Mouse (Mus musculus) kidney, adult 8-10 months (tissue): ENCODE data around the gene Lrrc56.
"Not testable (repeated sequence)": the region's sequence is repeated elsewhere in the genome, so short reads cannot be mapped to it uniquely, and the experiment has no call there.

Experiments
- DNase-seq, 2 experiments: peaks; one replicate each; pipeline ENCODE4 v3.0.0; 2022

The Lrrc56 gene

GRCm38 (mm10) chr7:141218557-141219133 is 24.7 kb downstream of the Lrrc56 start:
- no peak for DNase-seq

DNA sequence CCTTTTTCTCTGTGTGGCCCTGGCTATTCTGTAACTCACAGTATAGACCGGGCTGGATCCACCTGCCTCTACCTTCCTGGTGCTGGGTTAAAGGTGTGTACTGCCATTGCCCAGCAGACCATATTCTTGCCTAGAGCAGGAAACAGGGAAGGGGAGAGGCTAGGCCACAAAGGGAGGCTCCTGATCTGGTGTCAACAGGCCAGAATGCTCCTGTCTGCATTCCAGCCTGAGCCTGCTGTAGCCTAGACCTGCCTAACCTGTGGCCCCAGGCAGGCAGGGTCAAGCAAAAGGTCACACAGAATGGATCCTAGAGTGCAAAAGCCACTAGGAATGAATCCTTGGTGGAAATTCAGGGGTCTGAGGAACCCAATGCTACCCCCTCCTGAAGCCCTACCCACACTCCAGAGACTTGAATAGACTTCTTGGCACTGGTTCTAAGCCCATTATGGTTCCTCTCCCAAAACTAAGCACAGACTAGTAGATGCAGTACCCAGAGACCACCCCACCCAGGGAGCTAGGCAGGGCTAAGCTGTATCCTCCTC is 25.7 kb downstream of the Lrrc56 start:
- no peak for DNase-seq

DNA sequence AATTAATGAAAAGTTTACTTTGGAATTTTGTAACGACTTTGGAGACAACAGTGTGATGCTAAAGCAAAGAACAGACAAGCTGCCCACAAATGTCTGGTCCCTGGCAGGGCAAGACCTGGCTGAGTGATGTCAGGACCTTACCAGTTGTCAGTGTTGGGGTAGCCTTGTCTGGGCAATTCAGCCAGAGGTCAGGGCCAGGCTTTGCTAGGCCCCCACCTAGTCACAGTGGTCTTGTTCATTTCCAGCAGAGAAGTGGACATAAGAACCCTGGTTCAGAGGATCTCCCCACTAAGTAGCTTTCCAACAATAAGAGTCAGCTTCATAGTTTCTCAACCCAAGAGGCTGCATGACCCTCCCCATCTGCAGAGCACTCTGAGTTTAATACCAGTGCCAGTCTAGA is 26.4 kb downstream of the Lrrc56 start:
- no peak for DNase-seq

DNA sequence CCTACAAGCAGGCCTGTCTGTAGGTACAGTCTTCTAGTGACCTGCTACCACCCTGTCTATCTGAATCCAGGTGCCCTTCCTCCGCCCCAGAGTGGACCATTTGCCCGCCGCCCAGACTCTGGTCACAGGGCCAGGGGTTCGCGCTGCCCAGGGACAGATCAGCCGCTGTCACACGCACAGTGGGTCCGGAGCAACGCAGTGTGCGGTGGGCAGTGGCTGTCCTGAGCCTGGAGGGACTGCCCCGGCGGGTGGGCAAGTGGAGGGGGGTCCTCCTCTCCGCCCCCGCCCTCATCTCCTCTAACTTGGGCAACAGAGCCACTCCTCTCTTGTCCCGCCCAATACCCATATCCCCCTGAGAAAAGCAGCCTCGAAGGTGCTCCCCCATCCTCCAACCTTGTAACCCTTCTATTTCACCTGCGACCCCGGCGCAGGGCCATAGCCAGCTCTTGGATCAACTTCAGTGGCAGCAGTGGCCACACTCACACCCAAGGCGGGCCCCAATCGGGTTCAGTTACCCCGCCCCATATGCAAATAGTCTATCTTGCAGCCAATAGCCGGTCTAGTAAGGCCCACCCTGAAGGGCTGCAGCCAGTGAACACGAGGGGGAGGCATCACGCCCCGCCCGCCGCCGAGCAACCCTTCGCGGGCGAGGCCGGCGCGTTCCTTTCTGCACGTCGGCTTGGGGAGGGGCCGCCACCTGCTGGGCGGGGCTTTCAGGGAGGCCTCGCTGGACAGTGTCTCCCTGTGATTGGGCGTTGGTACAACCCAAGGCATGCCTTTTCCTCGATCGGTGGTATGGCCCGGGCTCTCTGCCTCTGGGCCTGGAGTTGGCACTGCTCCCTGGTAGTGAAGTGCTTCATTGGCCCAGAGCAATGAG is 27.5 kb downstream of the Lrrc56 start:
- peak; percentile 97 to 98 for DNase-seq

DNA sequence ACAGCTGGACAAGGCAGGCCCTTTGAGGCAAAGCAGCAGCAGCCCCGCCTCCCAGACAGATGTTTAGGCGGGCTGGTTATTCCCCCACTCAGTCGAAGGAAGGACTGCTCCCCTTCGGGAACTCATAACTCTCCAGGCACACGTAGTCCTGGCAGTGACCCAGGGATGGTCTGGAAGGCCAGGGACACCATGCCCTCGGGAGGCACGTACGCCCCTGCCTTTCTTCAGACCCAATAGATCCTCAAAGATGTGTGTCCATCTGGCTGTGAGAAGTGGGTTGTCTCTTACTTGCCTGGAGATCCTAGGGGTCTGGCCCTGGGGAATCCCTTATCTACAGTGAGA is 28.1 kb downstream of the Lrrc56 start:
- no peak for DNase-seq

DNA sequence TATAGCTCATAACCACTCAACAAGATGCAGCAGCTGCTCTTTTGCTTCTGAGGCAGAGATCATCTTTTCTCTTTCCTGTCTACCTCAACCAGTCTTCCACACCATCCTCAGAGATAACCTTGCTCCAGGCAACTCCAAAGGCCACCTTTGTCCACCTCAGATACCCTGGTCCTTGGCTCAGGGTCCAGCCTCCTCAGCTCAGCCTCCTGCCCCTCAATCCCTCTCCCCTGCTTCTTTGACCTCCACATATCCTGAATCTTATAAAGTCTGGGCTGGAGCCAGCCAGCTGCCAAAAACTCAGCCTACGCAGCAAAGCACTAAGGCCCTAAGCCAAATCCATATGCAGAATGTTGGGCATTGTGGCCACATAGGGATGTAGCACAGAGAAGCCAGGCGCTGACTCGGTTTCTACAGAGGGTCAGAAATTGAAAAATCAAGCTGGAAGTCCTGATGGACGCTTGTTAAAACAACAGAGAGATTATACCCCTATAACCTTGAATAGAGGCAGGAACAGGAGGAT is 28.8 kb downstream of the Lrrc56 start:
- no peak for DNase-seq

DNA sequence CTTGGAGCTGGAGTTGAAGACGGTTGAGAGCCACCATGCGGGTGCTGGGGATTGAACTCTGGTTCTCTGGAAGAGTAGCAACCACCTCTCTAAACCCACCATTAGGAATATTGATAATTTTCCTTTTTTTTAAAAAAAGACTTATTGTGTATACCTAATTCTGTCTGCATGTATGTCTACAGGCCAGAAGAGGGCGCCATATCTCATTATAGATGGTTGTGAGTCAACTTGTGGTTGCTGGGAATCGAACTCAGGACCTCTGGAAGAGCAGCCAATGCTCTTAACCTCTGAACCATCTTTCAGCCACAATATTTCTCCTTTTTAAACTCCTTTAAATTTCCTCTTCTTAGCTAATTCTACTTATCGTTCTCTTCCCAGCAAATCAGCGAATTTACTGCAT is 32.6 kb downstream of the Lrrc56 start:
- no peak for DNase-seq

- DNase-seq: no peak
Measured at GRCm38 (mm10) chr7:141227796-141228195, 33.8 kb downstream of the Lrrc56 start.

GRCm38 (mm10) chr7:141228279-141229067 is 34.5 kb downstream of the Lrrc56 start, which contains the start of gene Phrf1:
TSS of gene Phrf1 (plus strand) at chr7:141228784.
- peak; percentile 85 to 88 for DNase-seq

GRCm38 (mm10) chr7:141229702-141230101 is 35.7 kb downstream of the Lrrc56 start:
- no peak for DNase-seq

GRCm38 (mm10) chr7:141230570-141230969 is 36.6 kb downstream of the Lrrc56 start:
- DNase-seq: no peak

- no peak for DNase-seq
Measured at GRCm38 (mm10) chr7:141231111-141231510, 37.2 kb downstream of the Lrrc56 start.

GRCm38 (mm10) chr7:141231551-141231950 is 37.6 kb downstream of the Lrrc56 start:
- no peak for DNase-seq

DNA sequence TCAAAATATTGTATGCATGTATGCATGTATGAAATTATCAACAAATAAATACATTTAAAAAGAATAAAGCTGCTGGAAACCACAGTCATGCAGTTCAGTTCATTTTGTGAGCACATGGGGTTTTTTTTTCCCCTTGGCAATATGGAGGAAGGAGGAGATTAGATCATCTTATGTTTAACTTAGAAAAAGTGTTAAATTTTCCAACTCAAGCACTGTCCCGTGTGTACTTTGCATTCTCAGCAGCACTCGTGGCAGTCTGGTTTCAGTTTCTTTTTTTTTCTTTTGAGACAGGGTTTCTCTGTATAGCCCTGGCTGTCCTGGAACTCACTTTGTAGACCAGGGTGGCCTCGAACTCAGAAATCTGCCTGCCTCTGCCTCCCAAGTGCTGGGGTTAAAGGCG is 56.5 kb downstream of the Lrrc56 start:
- DNase-seq: not testable (repeated sequence)

DNA sequence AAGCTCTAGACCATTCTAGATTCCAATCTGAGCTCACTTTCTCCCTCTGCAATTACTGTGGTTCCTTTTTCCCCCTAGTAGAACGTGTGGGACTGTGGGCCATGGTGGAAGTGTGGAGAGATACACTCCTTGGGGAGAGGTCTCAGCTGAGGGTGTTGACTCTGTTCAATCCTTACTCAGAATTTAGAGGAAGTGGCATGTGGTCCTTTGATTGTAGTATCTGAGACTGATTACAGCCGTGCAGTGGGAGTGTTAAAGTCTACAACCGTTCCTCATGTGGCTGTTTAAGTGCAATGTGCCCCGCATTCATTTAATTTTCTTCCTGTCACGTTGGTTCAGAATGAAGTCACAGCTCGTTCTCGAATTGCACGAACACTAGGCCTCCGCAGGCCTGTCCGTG is 62.2 kb downstream of the Lrrc56 start:
- DNase-seq: no peak
